Mouse (Mus musculus) adrenal gland, adult 8-10 months (tissue): ENCODE measurements around the gene Ncbp1. TPM values are rescaled to one million over a fixed set of nuclear protein-coding genes. Genes with fewer than 3 reads are reported as not detected.

ENCODE experiments used
- DNase-seq: peaks from one replicate; pipeline ENCODE4 v3.0.0; 2022
- total RNA-seq, 4 experiments: library from RNA; stranded (reverse); gene quantifications; 2 replicates each; pipeline ENCODE4 v1.2.4; 2022

Ncbp1 gene
- 10 to 100 TPM; 37.2 to 56.6 (median 43.4) TPM for total RNA-seq

- DNase-seq: peak; percentile 86
Observed at GRCm38 (mm10) chr4:46138287-46139222, at the start of gene Ncbp1, which contains the start of gene Tstd2. Gene Ncbp1 (plus strand): TSS chr4:46138613. Gene Tstd2 (minus strand): TSS chr4:46138694.

GRCm38 (mm10) chr4:46089524-46090125, 48.8 kb upstream of the Ncbp1 start:
- no peak for DNase-seq

GRCm38 (mm10) chr4:46092429-46093076, 45.9 kb upstream of the Ncbp1 start:
- peak; percentile 55 for DNase-seq

DNA sequence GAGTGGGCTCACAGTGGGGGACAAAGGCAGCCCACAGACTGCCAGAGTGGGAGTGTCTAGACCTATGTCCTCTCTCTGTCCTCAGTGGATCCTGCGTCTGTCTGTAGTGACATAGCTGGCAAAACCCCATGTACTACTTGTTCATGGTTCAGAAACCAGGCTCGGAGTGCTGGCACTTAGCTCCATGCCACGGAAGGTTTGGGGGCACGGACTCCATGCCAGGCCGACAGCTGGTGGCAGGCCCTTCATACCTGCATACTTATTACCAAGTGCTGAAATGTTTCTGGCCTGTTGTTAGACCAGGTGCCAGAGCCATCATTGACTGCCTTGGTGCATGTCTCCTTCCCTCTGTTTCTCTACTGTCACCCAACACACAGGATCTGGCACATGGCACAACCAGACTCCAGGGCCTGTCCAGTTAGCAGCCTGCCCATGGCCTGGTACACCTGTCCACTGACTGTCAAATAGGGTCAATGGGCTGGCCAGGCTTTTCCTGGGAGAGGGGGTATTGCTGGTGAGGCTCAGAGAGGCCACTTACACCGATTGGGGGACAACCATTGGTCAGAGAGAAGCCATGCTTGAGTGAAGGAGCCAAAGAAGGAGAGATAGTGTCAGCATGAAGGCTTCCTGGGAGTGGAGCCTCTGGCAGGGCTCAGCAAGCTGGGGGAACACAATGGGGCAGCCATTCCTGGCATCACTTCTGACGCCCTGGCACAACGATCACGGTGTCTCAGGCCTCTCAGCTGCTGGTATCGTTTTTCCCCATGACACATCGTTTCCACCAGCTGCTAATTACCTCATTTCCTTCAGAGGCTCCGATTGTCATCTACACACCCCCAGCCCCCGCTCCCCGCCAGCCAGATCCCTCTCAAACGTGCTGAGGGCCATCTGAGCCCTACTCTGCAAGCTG, 43.2 kb upstream of the Ncbp1 start:
- DNase-seq: no peak

GRCm38 (mm10) chr4:46095826-46096159, 42.6 kb upstream of the Ncbp1 start:
- no peak for DNase-seq

DNA sequence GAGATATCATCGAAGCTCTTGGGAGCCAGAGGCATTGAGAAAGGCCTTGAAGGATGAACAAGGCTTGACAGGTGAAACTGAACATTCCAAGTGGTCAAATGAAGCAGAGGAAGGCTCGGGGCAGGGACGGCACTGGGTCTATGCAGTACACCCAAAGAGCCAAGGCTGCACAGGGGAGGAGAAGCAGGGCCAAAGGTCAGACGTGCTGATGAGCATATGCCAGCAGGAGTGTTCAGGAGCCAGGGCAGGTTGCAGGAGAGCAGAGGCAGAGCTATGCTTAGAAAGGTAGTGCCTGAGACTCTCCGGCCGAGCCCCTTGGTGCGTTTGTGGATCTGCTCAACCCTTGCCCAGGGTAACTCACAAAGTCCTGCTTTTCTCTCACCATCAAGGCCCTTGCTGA, 41.9 kb upstream of the Ncbp1 start:
- DNase-seq: no peak

DNA sequence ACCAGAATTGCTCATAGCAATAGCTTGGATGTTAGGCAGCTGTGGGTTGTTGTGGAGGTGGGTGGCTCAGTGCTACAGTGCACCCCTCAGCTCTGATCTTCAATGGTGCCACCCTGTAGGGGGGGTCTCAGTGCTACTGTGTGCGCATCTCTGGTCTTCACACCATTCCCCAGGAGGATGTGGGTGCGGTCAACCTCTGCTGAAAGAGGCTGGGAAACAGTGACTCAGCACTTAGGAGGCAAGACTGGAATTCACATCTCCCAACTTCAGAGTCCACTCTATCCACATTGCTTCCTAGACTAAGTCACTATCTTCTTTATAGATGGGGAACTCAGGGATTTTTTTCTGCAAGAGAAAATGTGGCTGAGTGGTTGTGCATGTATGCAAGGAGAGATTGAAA, 40.8 kb upstream of the Ncbp1 start:
- no peak for DNase-seq

- no peak for DNase-seq
Observed at GRCm38 (mm10) chr4:46099132-46099531, 39.3 kb upstream of the Ncbp1 start.

GRCm38 (mm10) chr4:46100539-46100938, 37.9 kb upstream of the Ncbp1 start:
- no peak for DNase-seq

GRCm38 (mm10) chr4:46101211-46101711, 37.2 kb upstream of the Ncbp1 start:
- DNase-seq: no peak

- DNase-seq: no peak
Observed at GRCm38 (mm10) chr4:46102078-46102769, 36.2 kb upstream of the Ncbp1 start.

GRCm38 (mm10) chr4:46110084-46110483, 28.3 kb upstream of the Ncbp1 start:
- no peak for DNase-seq

- DNase-seq: no peak
Observed at GRCm38 (mm10) chr4:46111361-46111760, 27.1 kb upstream of the Ncbp1 start.

DNA sequence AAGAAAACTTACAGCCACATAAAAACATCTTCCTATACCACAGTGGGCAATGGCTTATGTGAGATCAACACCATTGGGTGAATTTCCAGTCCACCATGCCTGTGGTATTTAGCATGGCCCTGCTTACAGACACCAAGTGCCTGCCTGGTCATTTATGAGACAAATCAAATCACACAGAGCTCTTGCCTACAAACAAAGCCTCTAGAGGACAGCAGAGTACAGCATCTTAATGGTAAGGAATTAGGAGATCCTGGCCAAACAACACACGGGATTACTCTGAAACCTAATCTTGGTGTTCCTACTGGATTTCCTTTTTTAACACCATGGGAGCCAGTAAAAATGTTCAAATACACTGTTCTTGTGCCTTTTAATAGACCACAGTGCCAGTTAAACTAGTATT, 23.1 kb upstream of the Ncbp1 start:
- no peak for DNase-seq

DNA sequence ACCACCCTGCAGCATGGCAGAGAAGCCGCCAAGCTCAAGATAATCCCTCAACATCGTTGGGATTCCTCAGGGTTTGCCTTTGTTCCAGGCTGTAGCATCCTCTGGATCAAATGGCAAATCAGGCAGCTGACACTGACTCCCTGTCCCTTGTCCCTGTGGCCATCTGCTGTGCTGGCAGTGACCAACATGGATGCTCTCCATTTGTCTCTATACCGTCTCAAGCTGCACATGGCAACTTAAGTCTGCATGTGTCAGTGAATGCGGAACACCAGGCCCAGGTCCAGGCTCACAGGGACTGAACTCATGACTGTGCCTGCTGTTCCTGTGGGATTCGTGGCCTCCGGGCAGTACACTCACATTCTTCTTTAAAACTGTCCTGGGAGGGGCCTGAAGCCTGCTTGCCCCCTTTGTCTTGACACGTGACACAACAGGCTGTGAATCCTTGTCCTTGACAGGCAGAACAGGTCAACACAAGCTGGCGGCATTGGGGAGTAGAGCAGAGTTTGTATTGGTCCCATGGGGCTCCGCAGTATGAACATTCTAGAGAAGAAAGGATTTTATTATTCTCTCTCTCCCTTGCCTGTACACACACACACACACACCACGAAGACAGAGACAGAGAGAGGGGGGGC, 21.8 kb upstream of the Ncbp1 start:
- DNase-seq: no peak

- no peak for DNase-seq
Observed at GRCm38 (mm10) chr4:46117536-46117935, 20.9 kb upstream of the Ncbp1 start.

- no peak for DNase-seq
Observed at GRCm38 (mm10) chr4:46119514-46120094, 18.8 kb upstream of the Ncbp1 start.

DNA sequence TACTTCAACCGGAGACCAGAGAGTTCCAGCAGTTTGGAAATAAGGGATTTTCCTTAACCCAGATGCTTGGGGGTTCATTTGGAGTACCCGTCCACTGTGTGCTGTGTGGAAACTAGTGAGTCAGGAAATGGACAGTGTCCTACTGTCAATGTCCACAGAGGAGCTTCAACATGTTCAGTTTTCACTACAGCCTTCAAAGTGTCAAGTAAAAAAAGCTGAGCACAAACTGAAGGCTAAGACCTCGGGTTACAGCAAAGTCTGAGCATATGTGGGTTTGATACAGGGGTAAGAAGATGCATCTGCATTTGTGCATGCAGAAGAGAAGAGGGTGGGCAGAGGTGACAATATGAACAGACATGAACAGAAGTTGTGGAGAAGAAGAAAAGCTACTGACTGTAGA, 17.6 kb upstream of the Ncbp1 start:
- DNase-seq: no peak

- DNase-seq: no peak
Observed at GRCm38 (mm10) chr4:46123358-46123757, 15.1 kb upstream of the Ncbp1 start.

GRCm38 (mm10) chr4:46126541-46126940, 11.9 kb upstream of the Ncbp1 start:
- peak; percentile 28 for DNase-seq
